Mouse (Mus musculus) cerebellum, adult 8-10 months (tissue): Measurements from ENCODE around the gene Zcchc24.

Source experiments
- DNase-seq: peaks from one replicate; pipeline ENCODE4 v3.0.0; 2022

Gene Zcchc24

GRCm38 (mm10) chr14:25663649-25664309 is 105.1 kb downstream of the Zcchc24 start:
- DNase-seq: no peak
